Mouse (Mus musculus): Measurements from ENCODE around the gene Wwp2.

The Wwp2 gene

GRCm38 (mm10) chr8:107510766-107511165 is 74.6 kb downstream of the Wwp2 start:
- no peak for DNase-seq (ENCODE audit: inconsistent ontology term)

- DNase-seq (ENCODE audit: inconsistent ontology term): no peak
These were observed 77.1 kb downstream of the Wwp2 start for GRCm38 (mm10) chr8:107513249-107513648.

DNA sequence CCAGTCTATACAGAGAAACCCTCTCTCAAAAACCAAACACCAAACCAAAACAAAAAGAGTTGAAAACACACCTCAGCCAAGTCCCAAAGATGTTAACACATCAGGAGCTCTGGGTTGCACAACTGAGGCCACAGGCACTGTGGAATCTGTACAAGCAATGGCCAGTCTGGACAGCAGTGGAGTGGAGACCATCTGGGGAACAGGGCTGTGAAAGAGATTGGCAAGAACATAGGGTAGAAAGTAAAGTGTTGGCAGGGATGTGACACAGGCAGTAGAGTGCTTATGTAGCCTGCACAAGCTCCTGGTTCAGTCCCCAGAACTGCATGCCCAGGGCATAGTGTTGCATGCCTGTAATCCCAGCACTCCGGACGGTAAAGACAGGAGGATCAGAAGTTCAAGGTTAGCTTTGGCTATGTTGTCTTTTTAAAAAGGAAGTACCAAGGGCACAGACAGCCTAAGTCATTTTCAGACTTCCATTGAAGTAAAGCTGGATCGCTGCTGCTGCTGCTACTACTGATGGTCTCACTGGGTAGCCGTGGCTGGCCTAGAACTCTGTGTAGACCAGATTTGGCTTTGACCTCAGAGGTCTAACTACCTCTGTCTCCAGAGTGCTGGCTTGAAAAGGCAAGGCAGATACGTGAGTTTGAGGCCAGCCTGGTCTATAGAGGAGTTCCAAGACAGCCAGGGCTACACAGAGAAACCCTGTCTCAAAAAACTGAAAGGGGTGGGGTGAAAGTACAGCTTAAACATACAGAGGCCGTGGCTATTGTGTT is 79.0 kb downstream of the Wwp2 start:
- no peak for DNase-seq (ENCODE audit: inconsistent ontology term)

DNA sequence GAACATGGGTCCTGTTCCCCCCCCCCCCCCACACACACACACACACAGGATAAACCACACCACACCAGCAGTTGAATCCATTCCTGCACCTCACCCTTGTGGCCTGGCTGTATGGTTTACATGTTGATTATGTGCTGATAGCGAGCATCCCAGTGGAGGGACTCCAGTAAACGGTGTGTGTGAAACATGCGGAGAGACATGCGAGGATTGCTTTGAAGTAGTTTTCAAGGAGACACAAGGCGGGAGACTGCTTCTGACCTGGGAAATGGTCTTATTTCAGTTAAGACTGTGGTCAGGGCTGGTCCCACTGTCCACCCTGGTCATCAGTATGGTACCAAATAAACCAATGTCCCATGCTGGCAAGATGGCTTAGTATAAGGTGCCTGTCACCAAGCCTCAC is 82.6 kb downstream of the Wwp2 start:
- no peak for DNase-seq (ENCODE audit: inconsistent ontology term)

DNA sequence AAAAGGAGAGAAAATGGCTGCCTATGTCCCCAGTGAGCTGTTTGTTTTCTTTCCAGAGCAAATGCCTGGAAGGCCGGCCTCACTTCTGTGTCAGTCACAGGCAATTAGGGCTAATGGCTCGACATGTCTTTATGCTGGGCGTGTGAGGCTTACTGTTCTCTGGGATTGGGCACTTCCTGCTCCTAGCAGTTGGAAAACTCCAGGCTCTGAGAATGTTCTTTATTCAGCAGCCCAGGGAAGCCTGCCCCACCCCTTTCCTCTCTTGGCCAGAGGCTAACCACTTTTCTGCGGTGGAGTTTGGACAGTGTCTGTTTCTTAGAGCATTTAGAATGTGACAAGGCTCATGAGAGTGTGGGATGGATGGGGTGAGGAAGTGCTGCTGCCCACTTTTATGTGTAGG is 83.7 kb downstream of the Wwp2 start:
- peak; percentile 96 for DNase-seq (ENCODE audit: inconsistent ontology term)

- no peak for DNase-seq (ENCODE audit: inconsistent ontology term)
These were observed 85.8 kb downstream of the Wwp2 start for GRCm38 (mm10) chr8:107521788-107522554.

DNA sequence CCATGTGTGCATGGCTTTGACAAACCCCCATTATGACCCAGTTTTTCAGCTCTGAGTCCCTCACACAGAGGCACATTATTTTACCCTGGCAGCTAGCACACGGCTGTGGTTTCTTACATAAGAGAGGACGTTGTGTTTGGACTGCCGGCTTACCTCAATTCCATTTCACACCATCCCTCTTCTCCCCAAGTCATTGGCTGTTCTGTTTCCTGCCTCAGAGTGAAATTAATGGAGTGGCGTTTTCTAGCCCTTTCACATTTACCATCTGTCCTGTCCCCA is 86.3 kb downstream of the Wwp2 start:
- DNase-seq (ENCODE audit: inconsistent ontology term): peak; percentile 92

GRCm38 (mm10) chr8:107524535-107524934 is 88.4 kb downstream of the Wwp2 start:
- no peak for DNase-seq (ENCODE audit: inconsistent ontology term)

DNA sequence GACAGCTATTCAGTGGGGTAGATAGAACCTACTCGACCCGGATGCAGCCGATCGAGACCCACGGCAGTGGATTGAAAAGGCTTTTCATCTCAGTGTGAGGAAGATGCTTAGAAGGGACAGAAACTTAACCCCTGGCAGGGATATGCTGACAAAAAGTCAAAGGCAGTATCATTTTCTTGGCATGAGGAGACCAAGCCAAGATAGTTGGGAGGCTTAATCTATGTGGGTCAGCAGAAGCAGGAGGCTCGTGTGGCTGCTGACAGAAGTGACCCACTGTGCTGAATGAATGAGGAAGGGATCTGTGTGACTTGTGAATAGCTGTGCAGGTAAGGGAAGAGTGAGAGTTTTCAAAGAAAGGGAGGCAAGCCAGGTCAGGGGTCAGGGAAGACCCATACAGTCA is 92.6 kb downstream of the Wwp2 start:
- DNase-seq (ENCODE audit: inconsistent ontology term): no peak

DNA sequence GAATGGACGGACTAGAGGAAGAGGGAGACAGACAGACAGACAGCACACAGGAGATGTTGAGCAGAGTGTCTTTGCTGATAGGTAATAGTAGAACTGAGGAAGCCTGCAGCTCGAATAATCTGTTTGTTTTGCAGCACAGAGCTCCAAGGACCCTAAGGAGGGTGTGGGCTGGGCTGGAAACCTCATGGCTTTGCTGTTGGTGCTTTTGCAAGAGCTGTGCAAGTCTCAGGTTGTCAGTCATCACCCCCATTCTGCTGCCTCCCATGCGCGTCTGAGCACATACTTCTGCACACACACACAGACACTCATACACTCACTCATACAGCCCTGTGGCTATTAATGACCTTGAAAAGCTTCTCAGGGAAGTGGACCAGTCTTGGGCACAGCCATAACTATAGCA is 101.3 kb downstream of the Wwp2 start:
- no peak for DNase-seq (ENCODE audit: inconsistent ontology term)

DNA sequence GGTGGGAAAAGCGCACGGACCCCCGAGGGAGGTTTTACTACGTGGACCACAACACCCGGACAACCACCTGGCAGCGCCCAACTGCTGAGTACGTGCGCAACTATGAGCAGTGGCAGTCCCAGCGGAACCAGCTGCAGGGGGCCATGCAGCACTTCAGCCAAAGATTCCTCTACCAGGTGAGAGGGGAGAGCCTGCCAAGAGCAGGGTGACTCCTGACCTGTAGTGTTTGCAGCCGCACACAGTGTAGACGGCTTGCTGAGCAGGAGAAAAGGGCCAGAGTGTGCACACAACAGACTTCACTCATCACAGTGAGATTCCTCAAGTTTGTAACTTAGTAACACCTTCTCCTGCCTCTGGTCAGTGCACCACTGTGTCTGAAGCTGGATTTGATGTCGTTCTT is 104.5 kb downstream of the Wwp2 start:
- DNase-seq (ENCODE audit: inconsistent ontology term): no peak

- no peak for DNase-seq (ENCODE audit: inconsistent ontology term)
These were observed 105.2 kb downstream of the Wwp2 start for GRCm38 (mm10) chr8:107541369-107541768.

GRCm38 (mm10) chr8:107542151-107542550 is 106.0 kb downstream of the Wwp2 start:
- no peak for DNase-seq (ENCODE audit: inconsistent ontology term)

DNA sequence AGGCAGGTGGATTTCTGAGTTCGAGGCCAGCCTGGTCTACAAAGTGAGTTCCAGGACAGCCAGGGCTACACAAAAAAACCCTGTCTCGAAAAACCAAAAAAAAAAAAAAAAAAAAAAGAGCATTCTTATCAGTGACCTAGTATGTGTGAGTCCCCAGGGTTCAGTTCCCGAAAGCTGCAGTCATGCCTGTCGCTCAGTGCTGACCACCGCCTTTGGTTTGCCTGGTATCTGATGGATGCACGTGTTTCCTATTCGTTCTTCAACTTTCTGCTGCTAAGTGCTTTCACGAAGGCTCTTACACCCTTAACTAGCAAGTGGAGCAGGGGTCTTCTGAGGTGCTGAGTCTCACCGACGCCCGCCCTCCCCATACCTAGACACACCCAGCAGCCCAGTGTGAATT is 107.5 kb downstream of the Wwp2 start:
- DNase-seq (ENCODE audit: inconsistent ontology term): no peak

- no peak for DNase-seq (ENCODE audit: inconsistent ontology term)
These were observed 108.0 kb downstream of the Wwp2 start for GRCm38 (mm10) chr8:107544211-107544610.

DNA sequence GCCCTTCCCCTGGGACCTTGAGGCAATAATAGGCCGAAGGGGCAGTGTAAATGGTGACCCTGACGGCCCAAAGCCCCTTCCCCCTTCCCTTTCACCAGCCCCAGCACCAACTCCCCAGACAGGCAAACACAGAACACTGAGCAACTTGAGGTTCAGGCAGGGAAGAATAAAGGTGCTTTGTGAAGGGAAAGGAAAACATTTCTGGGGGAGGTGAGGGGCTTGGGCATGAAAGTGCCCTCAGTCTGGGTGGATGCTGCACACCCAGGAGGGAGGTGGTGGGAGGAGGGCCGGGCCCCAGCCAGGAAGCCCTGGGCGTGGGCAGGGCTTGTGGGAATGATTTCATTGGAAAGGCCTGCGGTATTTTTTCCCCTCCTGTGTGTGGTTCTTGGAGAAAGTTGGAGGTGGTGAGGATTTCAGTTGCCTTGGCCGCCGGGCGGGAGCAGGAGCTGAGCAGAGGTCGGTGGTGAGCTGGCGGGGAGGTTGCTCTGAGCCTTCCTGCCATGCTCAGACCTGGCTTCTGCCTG is 108.5 kb downstream of the Wwp2 start:
- peak; percentile 79 for DNase-seq (ENCODE audit: inconsistent ontology term)

DNA sequence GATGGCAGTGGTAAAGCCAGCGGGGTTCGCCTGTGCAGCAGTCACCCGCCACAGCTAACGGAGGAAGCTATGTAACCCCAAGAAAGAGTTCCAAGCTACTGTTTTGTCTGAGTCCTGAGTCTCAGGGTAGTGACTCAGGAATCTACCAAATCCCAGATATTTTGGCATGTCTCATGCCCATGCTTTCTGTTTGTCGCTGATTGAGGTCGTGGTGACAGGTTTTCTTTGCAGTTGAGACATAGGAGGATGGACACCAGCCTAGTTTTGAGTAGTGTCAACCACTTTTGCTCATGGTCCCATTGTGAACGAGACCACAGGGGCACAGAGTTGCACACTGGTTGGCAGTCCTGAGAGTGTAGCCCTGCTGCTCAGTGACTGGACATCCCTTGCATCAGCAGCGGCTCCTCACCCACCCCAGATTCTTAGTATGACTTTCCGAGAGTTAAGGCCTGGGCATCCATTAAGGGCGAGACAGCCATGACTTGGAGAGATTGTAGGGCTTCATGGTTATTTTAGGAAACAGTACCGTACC is 109.5 kb downstream of the Wwp2 start:
- peak; percentile 26 for DNase-seq (ENCODE audit: inconsistent ontology term)

- DNase-seq (ENCODE audit: inconsistent ontology term): no peak
These were observed 110.0 kb downstream of the Wwp2 start for GRCm38 (mm10) chr8:107546154-107546553.

DNA sequence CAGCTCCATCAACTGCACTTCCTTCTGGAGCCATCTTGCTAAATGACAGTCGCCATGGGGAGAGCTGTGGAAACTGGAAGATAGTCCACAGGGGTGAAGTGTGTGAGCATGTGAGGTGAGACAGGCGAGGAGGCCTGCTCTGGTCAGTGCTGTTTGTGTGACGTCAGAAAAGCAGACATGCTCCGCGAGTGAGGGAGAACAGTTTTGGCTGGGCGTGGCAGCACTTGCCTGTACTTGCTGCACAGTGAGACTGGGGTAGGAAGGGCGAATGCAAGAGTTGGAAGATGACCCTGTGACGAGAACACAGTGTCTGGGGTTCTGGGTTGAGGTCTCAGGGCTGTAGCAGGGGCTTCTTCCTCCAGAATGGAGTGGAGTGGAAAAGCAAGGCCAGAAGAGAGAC is 110.7 kb downstream of the Wwp2 start:
- DNase-seq (ENCODE audit: inconsistent ontology term): no peak

- DNase-seq (ENCODE audit: inconsistent ontology term): no peak
These were observed 116.1 kb downstream of the Wwp2 start for GRCm38 (mm10) chr8:107552234-107552633.

DNA sequence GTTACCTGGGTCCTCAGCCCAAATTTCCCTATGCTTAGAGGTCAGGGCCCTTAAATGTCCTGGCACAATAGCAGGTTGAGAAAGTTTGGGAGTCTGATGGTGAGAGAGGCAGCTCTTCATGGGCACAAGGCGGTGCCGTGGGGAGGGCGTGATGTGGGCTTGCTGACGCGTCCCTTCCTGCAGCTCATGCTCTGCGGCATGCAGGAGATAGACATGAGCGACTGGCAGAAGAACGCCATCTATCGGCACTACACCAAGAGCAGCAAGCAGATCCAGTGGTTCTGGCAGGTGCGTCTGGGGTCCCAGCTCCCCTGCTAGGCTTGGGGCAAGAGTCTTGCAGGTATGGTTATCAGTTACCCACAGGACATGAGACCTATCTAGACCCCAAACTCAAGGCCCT is 119.1 kb downstream of the Wwp2 start:
- no peak for DNase-seq (ENCODE audit: inconsistent ontology term)

- peak; percentile 26 for DNase-seq (ENCODE audit: inconsistent ontology term)
These were observed 120.4 kb downstream of the Wwp2 start for GRCm38 (mm10) chr8:107556511-107556936.

Measured in Muller cell, postnatal 12 days (primary cell).